Mouse (Mus musculus) CH12.LX (cell line): ENCODE results near the gene Trp53bp2. TPM values are rescaled to one million over a fixed set of nuclear protein-coding genes. Genes with fewer than 3 reads are reported as not detected.

Experiments used
- DNase-seq: peaks from one replicate; pipeline ENCODE4 v3.0.0-alpha.2; 2013; ENCODE audit errors: extremely low read depth
- H3K27ac ChIP-seq: 2 replicates; pipeline ENCODE4 v1.5.1; 2012; ENCODE audit warnings: low read depth, mild to moderate bottlenecking, control low read depth, moderate library complexity; ENCODE audit not compliant: insufficient read depth
- H3K27me3 ChIP-seq: replicated peaks from 2 replicates; pipeline ENCODE3; 2012; ENCODE audit warnings: inconsistent platforms
- H3K36me3 ChIP-seq, 2 experiments: replicated peaks in 1 of 2; 2 replicates each; pipeline versions ENCODE3 to v1.6.1; 2012; ENCODE audit warnings: inconsistent platforms in 1 of 2, low read length in 1 of 2, mild to moderate bottlenecking in 1 of 2, mixed read lengths in 1 of 2, moderate library complexity in 1 of 2; ENCODE audit not compliant: control insufficient read depth in 1 of 2, insufficient read depth in 1 of 2
- H3K4me1 ChIP-seq, 2 experiments: 2 replicates each; pipeline ENCODE4 v1.6.1; 2012; ENCODE audit warnings: inconsistent platforms in 1 of 2, moderate library complexity in 1 of 2; ENCODE audit not compliant: insufficient read depth in 2 of 2, control insufficient read depth in 1 of 2
- H3K4me2 ChIP-seq: 2 replicates; pipeline ENCODE4 v1.6.1; 2012; ENCODE audit warnings: low read depth, mild to moderate bottlenecking, control low read depth; ENCODE audit not compliant: poor library complexity, insufficient read depth, severe bottlenecking
- H3K4me3 ChIP-seq, 3 experiments: fragments of 150-350 bp in 1 of 3; sonication (generic) in 1 of 3; replicated peaks in 1 of 3; 2 replicates each; pipeline versions ENCODE3 to v1.5.1; 2011 to 2012; ENCODE audit warnings: low read depth in 2 of 3, low read length in 2 of 3, mild to moderate bottlenecking in 2 of 3, moderate library complexity in 2 of 3, control low read depth in 1 of 3, improper control_type of control experiment in 1 of 3, inconsistent platforms in 1 of 3, mixed read lengths in 1 of 3; ENCODE audit not compliant: poor library complexity in 1 of 3
- H3K79me2 ChIP-seq: replicated peaks from 2 replicates; pipeline ENCODE4 v1.6.1; 2012; ENCODE audit warnings: mild to moderate bottlenecking, moderate library complexity; ENCODE audit not compliant: control insufficient read depth, poor library complexity, insufficient read depth, severe bottlenecking; ENCODE audit errors: extremely low read depth
- H3K9ac ChIP-seq: 2 replicates; pipeline ENCODE4 v1.6.1; 2012; ENCODE audit warnings: low read depth, mild to moderate bottlenecking, control low read depth, moderate library complexity; ENCODE audit not compliant: insufficient read depth
- H3K9me3 ChIP-seq: replicated peaks from 2 replicates; pipeline ENCODE3; 2012; ENCODE audit warnings: low read length, inconsistent platforms, mixed read lengths
- CHD1 ChIP-seq: IDR thresholded peaks from 2 replicates; pipeline ENCODE4 v1.6.1; 2012; ENCODE audit warnings: low read depth, low read length, improper control_type of control experiment, inconsistent platforms
- CTCF ChIP-seq, 2 experiments: IDR thresholded peaks in 1 of 2; conservative IDR thresholded peaks in 1 of 2; 2 replicates each; pipeline ENCODE4 v1.5.1; 2011 to 2012; ENCODE audit warnings: low read depth in 2 of 2, low read length in 2 of 2, improper control_type of control experiment in 1 of 2, inconsistent platforms in 1 of 2, mild to moderate bottlenecking in 1 of 2, moderate library complexity in 1 of 2
- HCFC1 ChIP-seq: IDR thresholded peaks from 2 replicates; pipeline ENCODE4 v1.6.1; 2012; ENCODE audit warnings: low read depth, mild to moderate bottlenecking, inconsistent platforms, low read length, improper control_type of control experiment
- IRF4 ChIP-seq: IDR thresholded peaks from 2 replicates; pipeline ENCODE4 v1.6.1; 2014; ENCODE audit warnings: low read depth, mild to moderate bottlenecking, inconsistent platforms, low read length, improper control_type of control experiment
- JUN ChIP-seq: IDR thresholded peaks from 2 replicates; pipeline ENCODE4 v1.6.1; 2011; ENCODE audit warnings: low read depth, mild to moderate bottlenecking, low read length, improper control_type of control experiment, moderate library complexity; ENCODE audit not compliant: insufficient read depth
- MAX ChIP-seq: IDR thresholded peaks from 2 replicates; pipeline ENCODE4 v1.6.1; 2011; ENCODE audit warnings: low read length, improper control_type of control experiment
- MYC ChIP-seq: IDR thresholded peaks from 2 replicates; pipeline ENCODE4 v1.6.1; 2011; ENCODE audit warnings: low read depth, mild to moderate bottlenecking, improper control_type of control experiment, low read length
- NELFE ChIP-seq: IDR thresholded peaks from 2 replicates; pipeline ENCODE4 v1.6.1; 2011; ENCODE audit warnings: low read depth, low read length, improper control_type of control experiment
- PAX5 ChIP-seq: IDR thresholded peaks from 2 replicates; pipeline ENCODE4 v1.6.1; 2012; ENCODE audit warnings: low read length, inconsistent platforms, mixed read lengths
- POLR2A ChIP-seq: IDR thresholded peaks from 2 replicates; pipeline ENCODE4 v1.6.1; 2011; ENCODE audit warnings: low read depth, mild to moderate bottlenecking, improper control_type of control experiment, low read length
- RAD21 ChIP-seq: IDR thresholded peaks from 2 replicates; pipeline ENCODE4 v1.6.1; 2011; ENCODE audit warnings: low read depth, mild to moderate bottlenecking, low read length, improper control_type of control experiment, moderate library complexity
- RCOR1 ChIP-seq: conservative IDR thresholded peaks from 2 replicates; pipeline ENCODE4 v1.6.1; 2012; ENCODE audit warnings: low read depth, mild to moderate bottlenecking, inconsistent platforms, low read length, improper control_type of control experiment
- SMC3 ChIP-seq: IDR thresholded peaks from 2 replicates; pipeline ENCODE4 v1.6.1; 2011; ENCODE audit warnings: low read depth, low read length, improper control_type of control experiment
- dilution Hi-C: fragments of 300-500 bp; cut with MboI; formaldehyde crosslinking; loops from 2 replicates; pipeline ENCODE4 v1.14.3; 2020; ENCODE audit warnings: low sequenced_read_pairs; ENCODE audit not compliant: extremely low pct_unique_long_range_greater_than_20kb, extremely low pct_ligation_motif_present
- in situ Hi-C: fragments of 300-500 bp; cut with MboI; formaldehyde crosslinking; loops from 3 replicates; pipeline ENCODE4 v1.14.3; 2019; ENCODE audit warnings: low sequenced_read_pairs, low pct_ligation_motif_present, low pct_unique_long_range_greater_than_20kb, mixed read lengths
- polyA plus RNA-seq: library from polyadenylated mRNA; unstranded; fragments of >175 nt; gene quantifications from 2 replicates; pipeline ENCODE4 v1.2.1, GENCODE M21; 2012; ENCODE audit warnings: low read depth; ENCODE audit not compliant: insufficient read length
- total RNA-seq, 2 experiments: library from RNA; depleted of rRNA; stranded (reverse); fragments of 300-350 nt in 1 of 2; fragments of >200 nt in 1 of 2; gene quantifications; 2 replicates each; pipeline ENCODE4 v1.2.3; 2012 to 2014

The Trp53bp2 gene
- total and polyA plus RNA-seq, 3 experiments: 1.4 to 4.7 (median 2.9) TPM

- dilution Hi-C loops: no loop called here
- Histone ChIP-seq H3K79me2 (no peaks in the 10 kb centered on the region), H3K4me3 (no peak overlapping the region), H3K9ac (no peak overlapping the region), H3K27ac (no peak overlapping the region), H3K27me3 (no peaks in the 10 kb centered on the region), H3K4me1 (peaks cover 0 to 43% of the 10 kb centered on the region in 2 experiments; a peak in 3 of 4 replicates), H3K9me3 (peaks cover 2% of the 10 kb centered on the region), H3K4me2 (no peak overlapping the region), H3K36me3 (peaks cover 17 to 28% of the 10 kb centered on the region in 2 experiments)
- in situ Hi-C loops: no loop called here
- TF ChIP-seq MYC (no peak), CTCF (conservative IDR thresholded peaks at IDR 0.05 in 1 of 2, IDR thresholded peaks at IDR 0.05 in 1 of 2; ENCODE audit: low read depth in 2 of 2, low read length in 2 of 2) (peak in 1 of 2 experiments; percentile 20; a peak in 1 of 4 replicates)
- DNase-seq: no peak
These were observed 57.0 kb downstream of the Trp53bp2 start for GRCm38 (mm10) chr1:182465978-182466377.

- Histone ChIP-seq H3K27me3 (no peaks in the 10 kb centered on the region), H3K79me2 (no peaks in the 10 kb centered on the region), H3K4me1 (no peaks in the 10 kb centered on the region), H3K36me3 (peaks cover 48 to 67% of the 10 kb centered on the region in 2 experiments), H3K4me3 (no peak overlapping the region), H3K4me2 (no peak overlapping the region), H3K9ac (no peak overlapping the region), H3K27ac (no peak overlapping the region), H3K9me3 (no peaks in the 10 kb centered on the region)
- in situ Hi-C loops: no loop called here
- no peak for DNase-seq
- dilution Hi-C loops: no loop called here
- TF ChIP-seq CHD1: no peak
- TF ChIP-seq CTCF (conservative IDR thresholded peaks at IDR 0.05 in 1 of 2, IDR thresholded peaks at IDR 0.05 in 1 of 2; ENCODE audit: low read depth in 2 of 2, low read length in 2 of 2): peak; percentile 17 to 58; a peak in 2 of 4 replicates
- peak; percentile 27 for TF ChIP-seq RAD21
- TF ChIP-seq HCFC1: no peak
- no peak for TF ChIP-seq PAX5
- TF ChIP-seq NELFE: no peak
- peak; percentile 62 for TF ChIP-seq SMC3
- no peak for TF ChIP-seq JUN
- no peak for TF ChIP-seq RCOR1
- TF ChIP-seq, all 38 proteins: peak for 3
These were observed 66.2 kb downstream of the Trp53bp2 start for GRCm38 (mm10) chr1:182475005-182475796.

- in situ Hi-C loops (no loop called here), dilution Hi-C loops (no loop called here)
- Histone ChIP-seq H3K4me3 (no peak overlapping the region), H3K27me3 (no peaks in the 10 kb centered on the region), H3K79me2 (no peaks in the 10 kb centered on the region), H3K9ac (no peak overlapping the region), H3K4me1 (no peaks in the 10 kb centered on the region), H3K9me3 (no peaks in the 10 kb centered on the region), H3K27ac (no peak overlapping the region), H3K4me2 (no peak overlapping the region), H3K36me3 (peaks cover 42 to 75% of the 10 kb centered on the region in 2 experiments)
- TF ChIP-seq SMC3 (no peak), MAX (no peak), IRF4 (no peak), HCFC1 (no peak), RAD21 (no peak), POLR2A (no peak), CHD1 (no peak)
- no peak for DNase-seq
These were observed 70.0 kb downstream of the Trp53bp2 start for GRCm38 (mm10) chr1:182478935-182479334.
